Mouse (Mus musculus) G1E (cell line): ENCODE measurements around the gene Zfp638. TPM values are rescaled to one million over a fixed set of nuclear protein-coding genes. Genes with fewer than 3 reads are reported as not detected.
"Not testable (repeated sequence)": the region's sequence is repeated elsewhere in the genome, so short reads cannot be mapped to it uniquely, and the experiment has no call there.

ENCODE experiments used
- ATAC-seq: 2 replicates; pipeline ENCODE4 v1.8.0; 2016; ENCODE audit warnings: mild to moderate bottlenecking; ENCODE audit not compliant: insufficient number of reproducible peaks, poor library complexity, low FRiP score, severe bottlenecking; ENCODE audit errors: extremely low read depth
- DNase-seq: peaks from one replicate; pipeline ENCODE4 v3.0.0; 2012; ENCODE audit warnings: low spot score
- H3K27me3 ChIP-seq: 2 replicates; pipeline ENCODE4 v1.6.1; 2012; ENCODE audit warnings: mild to moderate bottlenecking, low read length, inconsistent platforms; ENCODE audit not compliant: insufficient read depth
- H3K36me3 ChIP-seq: replicated peaks from 2 replicates; pipeline ENCODE3; 2012; ENCODE audit warnings: mild to moderate bottlenecking, inconsistent platforms
- H3K4me1 ChIP-seq: 2 replicates; pipeline ENCODE4 v1.6.1; 2012; ENCODE audit warnings: low read depth, low read length, inconsistent platforms, mixed read lengths; ENCODE audit not compliant: insufficient read depth
- H3K4me3 ChIP-seq: 2 replicates; pipeline ENCODE4 v1.5.1; 2012; ENCODE audit warnings: low read depth, mild to moderate bottlenecking, inconsistent platforms, low read length, moderate library complexity, mixed read lengths
- H3K9me3 ChIP-seq: replicated peaks from 2 replicates; pipeline ENCODE4 v1.6.1; 2012; ENCODE audit warnings: inconsistent platforms
- CTCF ChIP-seq: IDR thresholded peaks from 2 replicates; pipeline ENCODE4 v1.5.1; 2012; ENCODE audit warnings: low read depth, low read length, inconsistent platforms, mixed read lengths
- GATA1 ChIP-seq: IDR thresholded peaks from 2 replicates; pipeline ENCODE4 v1.6.1; 2012; ENCODE audit warnings: borderline replicate concordance, low read length, inconsistent platforms, mixed read lengths
- GATA2 ChIP-seq: IDR thresholded peaks from 2 replicates; pipeline ENCODE4 v1.6.1; 2012; ENCODE audit warnings: low read depth, low read length, inconsistent platforms, borderline replicate concordance
- POLR2AphosphoS5 ChIP-seq: IDR thresholded peaks from 2 replicates; pipeline ENCODE4 v1.6.1; 2012; ENCODE audit warnings: low read depth, low read length, inconsistent platforms; ENCODE audit not compliant: insufficient replicate concordance
- TAL1 ChIP-seq: conservative IDR thresholded peaks from 2 replicates; pipeline ENCODE4 v1.6.1; 2012; ENCODE audit warnings: low read depth, low read length, inconsistent platforms, mixed read lengths
- polyA plus RNA-seq: library from polyadenylated mRNA; stranded (reverse); fragments of >175 nt; gene quantifications from 2 replicates; pipeline ENCODE4 v1.2.3, GENCODE M21; 2012
- total RNA-seq, 2 experiments: library from RNA; stranded (forward) in 1 of 2; stranded (reverse) in 1 of 2; fragments of 200-1000 nt in 1 of 2; fragments of >200 nt in 1 of 2; fragmentation: Nextera tagmentation in 1 of 2; gene quantifications; 2 replicates each; pipeline ENCODE4 v1.2.3; 2014 to 2017

The Zfp638 gene
- 181 and 199 TPM in 2 replicates for total RNA-seq (2014; fragmentation: Nextera tagmentation)
- 130 and 152 TPM in 2 replicates for total RNA-seq (2017)
- 4.3 and 5.3 TPM in 2 replicates for polyA plus RNA-seq

- DNase-seq (peak; percentile 73), ATAC-seq (peak; percentile 85)
- H3K36me3 ChIP-seq = no peaks in the 10 kb centered on the region
- no peak for TF ChIP-seq GATA2
- no peak for TF ChIP-seq CTCF
- H3K4me3 ChIP-seq = peak within 1 kb of the TSS; percentile 72
- no peaks in the 10 kb centered on the region for H3K9me3 ChIP-seq
- H3K4me1 ChIP-seq = peaks cover 24% of the 10 kb centered on the region
- peaks cover 11% of the 10 kb centered on the region for H3K27me3 ChIP-seq
Measured at GRCm38 (mm10) chr6:83866954-83867597, at the start of gene Zfp638. TSS of gene Zfp638 (plus strand) at chr6:83867109.

GRCm38 (mm10) chr6:83818996-83819395 lies 47.9 kb upstream of the Zfp638 start:
- no peak for TF ChIP-seq GATA2
- TF ChIP-seq GATA1 = no peak
- no peak for TF ChIP-seq CTCF
- TF ChIP-seq POLR2AphosphoS5 = no peak
- TF ChIP-seq TAL1 = no peak
- no peak for DNase-seq
- Histone ChIP-seq H3K9me3 (0 out of 2 replicates have a peak, but pooled peaks cover 2% of the 10 kb centered on the region), H3K27me3 (no peaks in the 10 kb centered on the region), H3K4me3 (no peak overlapping the region), H3K36me3 (peaks cover under 1% of the 10 kb centered on the region), H3K4me1 (no peaks in the 10 kb centered on the region)
- ATAC-seq = no peak

GRCm38 (mm10) chr6:83820727-83821515 lies 46.0 kb upstream of the Zfp638 start:
- ATAC-seq (no peak), DNase-seq (no peak)
- no peaks in the 10 kb centered on the region for H3K4me1 ChIP-seq
- TF ChIP-seq TAL1 (no peak), CTCF (no peak), POLR2AphosphoS5 (no peak)
- H3K36me3 ChIP-seq = no peaks in the 10 kb centered on the region
- no peaks in the 10 kb centered on the region for H3K27me3 ChIP-seq
- no peaks in the 10 kb centered on the region for H3K9me3 ChIP-seq
- no peak overlapping the region for H3K4me3 ChIP-seq

GRCm38 (mm10) chr6:83821856-83822255 lies 45.1 kb upstream of the Zfp638 start:
- DNase-seq (no peak), ATAC-seq (no peak)
- no peaks in the 10 kb centered on the region for H3K27me3 ChIP-seq
- H3K36me3 ChIP-seq = no peaks in the 10 kb centered on the region
- no peaks in the 10 kb centered on the region for H3K9me3 ChIP-seq
- H3K4me3 ChIP-seq = no peak overlapping the region
- TF ChIP-seq GATA1 (no peak), GATA2 (no peak), CTCF (no peak), POLR2AphosphoS5 (no peak), TAL1 (no peak)
- no peaks in the 10 kb centered on the region for H3K4me1 ChIP-seq

- Histone ChIP-seq H3K36me3 (peaks cover 2% of the 10 kb centered on the region), H3K9me3 (no peaks in the 10 kb centered on the region; the same call in 1 of the 2 replicates), H3K4me1 (peaks cover 13% of the 10 kb centered on the region), H3K4me3 (peak overlapping the region; percentile 72), H3K27me3 (0 out of 2 replicates have a peak, but pooled peaks cover 4% of the 10 kb centered on the region)
- TF ChIP-seq GATA2 (no peak), POLR2AphosphoS5 (no peak), TAL1 (no peak), GATA1 (no peak), CTCF (no peak)
- DNase-seq = no peak
- no peak for ATAC-seq
Measured at GRCm38 (mm10) chr6:83830941-83831605, 35.8 kb upstream of the Zfp638 start.

- peak within 1 kb of the TSS; percentile 72 for H3K4me3 ChIP-seq
- no peaks in the 10 kb centered on the region; the same call in 1 of the 2 replicates for H3K9me3 ChIP-seq
- ATAC-seq (peak; percentile 97), DNase-seq (peak; percentile 79)
- no peak for TF ChIP-seq TAL1
- TF ChIP-seq GATA2 = no peak
- no peak for TF ChIP-seq GATA1
- no peak for TF ChIP-seq CTCF
- TF ChIP-seq POLR2AphosphoS5 = no peak
- peaks cover 2% of the 10 kb centered on the region for H3K36me3 ChIP-seq
- peaks cover 7% of the 10 kb centered on the region; the same call in 1 of the 2 replicates for H3K27me3 ChIP-seq
- H3K4me1 ChIP-seq = peaks cover 13% of the 10 kb centered on the region
Measured at GRCm38 (mm10) chr6:83831606-83832123, 35.2 kb upstream of the Zfp638 start, which contains the start of gene Paip2b. TSS of gene Paip2b (minus strand) at chr6:83831741.

- not testable (repeated sequence) for ATAC-seq, H3K36me3 ChIP-seq, DNase-seq
Measured at GRCm38 (mm10) chr6:83832393-83832792, 34.5 kb upstream of the Zfp638 start.

More at GRCm38 (mm10) chr6:83832393-83832792, 34.5 kb upstream of the Zfp638 start:
- peak overlapping the region; percentile 16; the same call in 1 of the 2 replicates for H3K4me3 ChIP-seq
- not testable (repeated sequence) for H3K9me3 ChIP-seq, H3K27me3 ChIP-seq
- peaks cover 13% of the 10 kb centered on the region for H3K4me1 ChIP-seq
